Mouse (Mus musculus) thymus, adult 2 months (tissue): ENCODE measurements at regions not wholly inside any gene's neighbourhood (a gene's known extent, or its start where the extent isn't known, plus 50 kb on each side); places are given as distances from the start of the nearest gene placed in this dataset.

Experiments
- CTCF ChIP-seq: fragments of 200-500 bp; IDR thresholded peaks from 2 replicates; pipeline ENCODE4 v1.5.1; 2012; ENCODE audit warnings: mild to moderate bottlenecking, control low read depth, low read length, moderate library complexity, borderline replicate concordance; ENCODE audit not compliant: control insufficient read depth, poor library complexity, insufficient read depth; ENCODE audit errors: extremely low read depth
- POLR2A ChIP-seq: fragments of 200-500 bp; IDR thresholded peaks from 2 replicates; pipeline ENCODE4 v1.6.1; 2012; ENCODE audit warnings: mild to moderate bottlenecking, low read length, control low read depth, moderate library complexity; ENCODE audit not compliant: control insufficient read depth, poor library complexity, insufficient read depth; ENCODE audit errors: extremely low read depth

- TF ChIP-seq POLR2A (no peak), CTCF (no peak)
These were observed 133.8 kb upstream of the Lrig3 start for GRCm38 (mm10) chr10:125832134-125832533.
